Mouse (Mus musculus) neural tube, embryonic 11.5 days (tissue): ENCODE results near the gene Pias4. TPM values are rescaled to one million over a fixed set of nuclear protein-coding genes. Genes with fewer than 3 reads are reported as not detected.
"Not testable (repeated sequence)": the region's sequence is repeated elsewhere in the genome, so short reads cannot be mapped to it uniquely, and the experiment has no call there.

ENCODE experiments used
- ATAC-seq: fragments of 200-750 bp; cut with Nextera tagmentation; 2 replicates; pipeline ENCODE4 v1.8.0; 2017; ENCODE audit warnings: moderate number of reproducible peaks, mild to moderate bottlenecking, moderate TSS enrichment, moderate library complexity; ENCODE audit not compliant: insufficient read depth, low FRiP score, low TSS enrichment
- DNase-seq: peaks from one replicate; pipeline ENCODE4 v3.0.0-alpha.2; 2015; ENCODE audit warnings: low spot score
- H3K27ac ChIP-seq: fragments of 300-500 bp; sonication (generic); 2 replicates; pipeline ENCODE4 v1.5.1; 2014; ENCODE audit warnings: low read depth, mild to moderate bottlenecking, low read length
- H3K27me3 ChIP-seq: fragments of 300-500 bp; sonication (generic); 2 replicates; pipeline ENCODE4 v1.6.1; 2014; ENCODE audit warnings: mild to moderate bottlenecking, low read length, mixed read lengths; ENCODE audit not compliant: control insufficient read depth, insufficient read depth
- H3K36me3 ChIP-seq: fragments of 300-500 bp; sonication (generic); 2 replicates; pipeline ENCODE4 v1.6.1; 2014; ENCODE audit warnings: mild to moderate bottlenecking, low read length, moderate library complexity, mixed read lengths; ENCODE audit not compliant: control insufficient read depth, insufficient read depth
- H3K4me1 ChIP-seq: fragments of 300-500 bp; sonication (generic); 2 replicates; pipeline ENCODE4 v1.6.1; 2014; ENCODE audit warnings: low read length, mixed read lengths; ENCODE audit not compliant: control insufficient read depth, insufficient read depth
- H3K4me2 ChIP-seq: fragments of 300-500 bp; sonication (generic); 2 replicates; pipeline ENCODE4 v1.6.1; 2014; ENCODE audit warnings: low read depth, mild to moderate bottlenecking, moderate library complexity
- H3K4me3 ChIP-seq: fragments of 300-500 bp; sonication (generic); 2 replicates; pipeline ENCODE4 v1.5.1; 2014; ENCODE audit warnings: low read depth, low read length
- H3K9ac ChIP-seq: fragments of 300-500 bp; sonication (generic); 2 replicates; pipeline ENCODE4 v1.6.1; 2014; ENCODE audit warnings: mild to moderate bottlenecking, low read length
- H3K9me3 ChIP-seq: fragments of 300-500 bp; sonication (generic); 2 replicates; pipeline ENCODE4 v1.6.1; 2016; ENCODE audit warnings: low read length; ENCODE audit not compliant: control insufficient read depth
- WGBS: fragments of 180-500 bp; shearing (Covaris S2); extraction: QIAGEN DNeasy Blood & Tissue Kit; methylation state at CpG from one replicate; pipeline ENCODE4 v1.1.7; 2014; 5-methylcytosine and 5-hydroxymethylcytosine counted together
- polyA plus RNA-seq: library from polyadenylated mRNA; unstranded; fragments of >200 nt; fragmentation: Nextera tagmentation; extraction: Ambion mirVana; gene quantifications from 2 replicates; pipeline ENCODE4 v1.2.1, GENCODE M21; 2014

Gene Pias4
- polyA plus RNA-seq, 1 experiment from 2014 or later, result 68.3 TPM

DNA sequence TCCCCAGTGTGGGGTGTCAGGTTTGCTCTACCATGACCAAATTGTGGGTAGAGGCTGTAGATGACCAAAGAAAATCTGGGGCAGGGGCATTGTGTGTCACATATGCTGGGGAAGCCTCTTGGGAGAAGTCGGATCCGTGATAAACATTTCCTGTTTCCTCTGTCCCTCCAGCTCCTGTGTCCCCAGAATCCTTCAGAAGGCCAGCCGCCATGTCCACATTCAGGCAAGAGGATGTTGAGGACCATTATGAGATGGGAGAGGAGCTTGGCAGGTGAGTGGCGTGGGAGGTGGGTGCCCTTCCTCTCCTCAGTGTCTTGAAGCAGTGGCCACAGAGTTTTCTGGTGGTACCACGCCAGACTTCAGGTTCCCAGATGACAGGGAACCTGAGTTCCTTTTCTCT, 16.1 kb upstream of the Pias4 start, which contains the start of gene 4930442H23Rik:
TSS of gene 4930442H23Rik (minus strand) at position 45 of the 400 bp plus-strand sequence.
- Histone ChIP-seq H3K9me3 (no peaks in the 10 kb centered on the region), H3K27ac (0 out of 2 replicates have a peak within 1 kb of the TSS, but pooled peaks have one; percentile 46), H3K36me3 (peaks cover 32% of the 10 kb centered on the region), H3K4me1 (peaks cover 4% of the 10 kb centered on the region; the same call in 1 of the 2 replicates), H3K4me3 (peak within 1 kb of the TSS; percentile 60), H3K4me2 (peak within 1 kb of the TSS; percentile 63), H3K9ac (peak within 1 kb of the TSS; percentile 68), H3K27me3 (no peaks in the 10 kb centered on the region)
- no peak for ATAC-seq
- DNase-seq, result no peak
- WGBS, result 85% methylated on average over 5 of the region's 5 CpGs

DNA sequence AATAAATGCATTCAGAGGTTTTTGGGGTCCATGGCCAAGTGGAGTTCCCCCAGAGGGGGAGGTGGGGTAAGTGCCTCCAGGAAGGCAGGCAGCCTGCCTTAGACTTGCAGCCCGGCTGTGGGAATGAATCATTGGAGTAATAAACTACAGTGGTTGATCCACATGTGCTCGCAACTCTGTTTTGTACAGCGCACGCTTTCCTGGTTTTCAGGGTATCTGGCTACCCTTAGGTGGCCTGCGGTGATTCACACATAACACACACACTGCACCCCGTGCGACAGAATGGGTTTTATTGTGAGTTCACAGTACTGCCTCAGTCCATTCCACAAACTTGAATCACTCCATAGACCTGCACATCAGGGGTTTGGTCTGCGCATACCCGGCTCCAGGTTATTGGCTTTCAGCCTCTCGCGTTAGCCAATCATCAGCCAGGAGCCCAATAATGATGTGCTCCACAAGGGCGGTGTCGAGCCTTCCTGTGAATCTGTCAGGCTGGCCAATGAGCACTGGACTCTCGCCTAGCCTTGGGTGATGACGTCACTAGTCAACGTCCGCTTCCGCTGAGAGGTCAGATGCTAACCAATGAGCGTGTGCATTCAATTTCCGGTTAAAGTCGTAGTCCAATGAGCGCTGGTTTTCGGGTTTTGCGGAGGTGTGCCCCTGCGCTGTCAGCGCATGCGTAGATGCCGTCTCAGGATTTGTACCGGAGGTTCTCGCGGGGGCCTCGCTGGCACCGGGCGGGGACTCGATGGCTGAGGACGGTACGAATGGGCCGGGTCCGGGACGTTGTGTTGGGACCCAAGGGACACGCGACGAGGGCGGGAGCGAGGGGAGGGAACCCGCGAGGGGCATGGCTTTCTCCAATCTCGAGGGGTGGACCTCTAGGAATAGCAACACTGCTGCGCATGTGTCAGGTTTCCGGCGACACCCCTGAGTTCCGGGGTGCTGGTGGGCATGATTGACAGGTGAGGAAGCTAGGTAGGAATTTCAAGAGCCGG, 14.9 kb upstream of the Pias4 start, which contains the start of gene Dapk3:
TSS of gene Dapk3 (plus strand) at position 670 of the 998 bp plus-strand sequence.
- ATAC-seq (peak; percentile 95), DNase-seq (peak; percentile 97)
- H3K27me3 ChIP-seq, result no peaks in the 10 kb centered on the region
- WGBS, result 4% methylated on average over 53 of the region's 53 CpGs
- H3K9me3 ChIP-seq, result no peaks in the 10 kb centered on the region
- peaks cover 41% of the 10 kb centered on the region for H3K36me3 ChIP-seq
- 0 out of 2 replicates have a peak within 1 kb of the TSS, but pooled peaks have one; percentile 46 for H3K27ac ChIP-seq
- peaks cover 8% of the 10 kb centered on the region for H3K4me1 ChIP-seq
- H3K4me2 ChIP-seq, result peak within 1 kb of the TSS; percentile 63
- H3K4me3 ChIP-seq, result peak within 1 kb of the TSS; percentile 60
- peak within 1 kb of the TSS; percentile 68 for H3K9ac ChIP-seq

DNA sequence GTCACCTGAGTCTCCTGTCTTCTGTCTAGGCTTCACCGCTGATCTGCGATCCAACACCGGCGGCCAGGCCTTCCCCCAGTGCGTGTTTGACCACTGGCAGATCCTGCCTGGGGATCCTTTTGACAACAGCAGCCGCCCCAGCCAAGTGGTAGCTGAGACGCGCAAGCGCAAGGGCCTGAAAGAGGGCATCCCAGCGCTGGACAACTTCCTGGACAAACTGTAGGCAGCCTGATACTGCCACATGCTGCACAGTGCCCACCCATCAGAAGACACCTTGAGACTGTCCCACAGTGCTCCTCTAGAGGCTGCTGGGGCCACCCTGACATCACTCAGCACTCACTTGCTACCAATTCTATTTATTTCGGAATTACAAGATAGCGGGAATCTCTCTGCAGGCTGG, 14.1 kb upstream of the Pias4 start:
- ATAC-seq, H3K9me3 ChIP-seq, H3K4me3 ChIP-seq, H3K27ac ChIP-seq, H3K9ac ChIP-seq, DNase-seq, H3K4me2 ChIP-seq, H3K27me3 ChIP-seq: not testable (repeated sequence)
- whole genome bisulfite sequencing, result 89% methylated on average over 8 of the region's 12 CpGs
- Histone ChIP-seq H3K36me3 (peaks cover 44% of the 10 kb centered on the region), H3K4me1 (peaks cover 11% of the 10 kb centered on the region)

DNA sequence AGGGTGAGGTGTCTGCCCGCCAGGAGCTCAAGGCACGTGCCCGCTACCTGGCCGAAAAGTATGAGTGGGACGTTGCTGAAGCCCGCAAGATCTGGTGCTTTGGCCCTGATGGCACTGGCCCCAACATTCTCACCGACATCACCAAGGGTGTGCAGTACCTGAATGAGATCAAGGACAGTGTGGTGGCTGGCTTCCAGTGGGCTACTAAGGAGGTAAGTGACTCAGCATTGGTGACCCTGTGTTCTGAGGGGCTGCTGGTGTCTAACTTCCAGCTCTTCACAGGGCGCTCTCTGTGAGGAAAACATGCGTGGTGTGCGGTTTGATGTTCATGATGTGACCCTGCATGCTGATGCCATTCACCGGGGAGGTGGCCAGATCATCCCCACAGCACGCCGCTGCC, 13.2 kb upstream of the Pias4 start:
- Histone ChIP-seq H3K9ac (no peak overlapping the region), H3K4me3 (no peak overlapping the region), H3K4me2 (no peak overlapping the region), H3K36me3 (peaks cover 44% of the 10 kb centered on the region), H3K27ac (no peak overlapping the region), H3K4me1 (peaks cover 11% of the 10 kb centered on the region), H3K9me3 (no peaks in the 10 kb centered on the region), H3K27me3 (no peaks in the 10 kb centered on the region)
- no peak for DNase-seq
- WGBS, result 92% methylated on average over 13 of the region's 13 CpGs
- ATAC-seq, result no peak

DNA sequence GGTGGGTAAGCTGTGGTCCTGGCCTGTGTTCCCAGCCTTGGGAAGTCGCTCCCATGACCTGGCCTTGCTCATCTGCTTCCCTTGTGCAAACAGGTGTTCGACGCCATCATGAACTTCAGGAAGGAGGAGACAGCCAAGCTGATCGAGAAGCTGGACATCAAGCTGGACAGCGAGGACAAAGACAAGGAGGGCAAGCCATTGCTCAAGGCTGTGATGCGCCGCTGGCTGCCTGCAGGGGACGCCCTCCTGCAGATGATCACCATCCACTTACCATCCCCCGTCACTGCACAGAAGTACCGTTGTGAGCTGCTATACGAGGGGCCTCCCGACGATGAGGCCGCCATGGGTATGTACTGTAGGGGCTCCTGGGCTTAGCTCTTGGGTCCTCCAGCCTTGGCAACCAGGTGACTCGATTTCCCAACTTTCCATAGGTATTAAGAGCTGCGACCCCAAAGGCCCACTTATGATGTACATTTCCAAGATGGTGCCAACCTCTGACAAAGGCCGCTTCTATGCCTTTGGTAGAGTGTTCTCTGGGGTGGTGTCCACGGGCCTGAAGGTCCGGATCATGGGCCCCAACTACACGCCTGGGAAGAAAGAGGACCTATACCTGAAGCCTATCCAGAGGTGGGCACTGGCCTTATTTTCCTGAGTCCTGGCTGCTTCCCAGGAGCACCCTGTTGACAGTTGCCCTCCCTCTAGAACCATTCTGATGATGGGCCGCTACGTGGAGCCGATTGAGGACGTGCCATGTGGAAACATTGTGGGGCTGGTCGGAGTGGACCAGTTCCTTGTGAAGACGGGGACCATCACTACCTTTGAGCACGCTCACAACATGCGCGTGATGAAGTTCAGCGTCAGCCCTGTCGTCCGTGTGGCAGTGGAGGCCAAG, 12.0 kb upstream of the Pias4 start:
- Histone ChIP-seq H3K9ac (no peak overlapping the region), H3K9me3 (no peaks in the 10 kb centered on the region), H3K27ac (no peak overlapping the region), H3K4me3 (no peak overlapping the region), H3K4me1 (peaks cover 15% of the 10 kb centered on the region), H3K4me2 (no peak overlapping the region), H3K36me3 (peaks cover 42% of the 10 kb centered on the region), H3K27me3 (no peaks in the 10 kb centered on the region)
- DNase-seq (no peak), ATAC-seq (no peak)
- 92% methylated on average over 32 of the region's 32 CpGs for WGBS

DNA sequence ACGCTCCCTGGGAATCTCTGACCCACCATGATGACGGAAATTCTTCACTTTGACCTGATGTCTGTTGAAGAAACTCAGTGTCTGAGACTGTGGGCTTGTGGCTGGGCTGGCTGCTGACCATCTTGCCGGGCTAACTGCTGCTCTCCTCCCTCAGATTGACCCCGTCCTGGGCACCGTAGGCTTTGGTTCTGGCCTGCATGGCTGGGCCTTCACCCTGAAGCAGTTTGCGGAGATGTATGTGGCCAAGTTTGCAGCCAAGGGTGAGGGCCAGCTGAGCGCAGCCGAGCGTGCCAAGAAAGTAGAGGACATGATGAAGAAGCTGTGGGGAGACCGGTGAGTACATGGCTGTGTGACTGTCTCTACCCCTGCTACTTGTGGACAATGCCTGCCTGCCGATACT, 11.2 kb upstream of the Pias4 start:
- WGBS, result 94% methylated on average over 11 of the region's 11 CpGs
- Histone ChIP-seq H3K9ac (no peak overlapping the region), H3K4me2 (no peak overlapping the region)

DNA sequence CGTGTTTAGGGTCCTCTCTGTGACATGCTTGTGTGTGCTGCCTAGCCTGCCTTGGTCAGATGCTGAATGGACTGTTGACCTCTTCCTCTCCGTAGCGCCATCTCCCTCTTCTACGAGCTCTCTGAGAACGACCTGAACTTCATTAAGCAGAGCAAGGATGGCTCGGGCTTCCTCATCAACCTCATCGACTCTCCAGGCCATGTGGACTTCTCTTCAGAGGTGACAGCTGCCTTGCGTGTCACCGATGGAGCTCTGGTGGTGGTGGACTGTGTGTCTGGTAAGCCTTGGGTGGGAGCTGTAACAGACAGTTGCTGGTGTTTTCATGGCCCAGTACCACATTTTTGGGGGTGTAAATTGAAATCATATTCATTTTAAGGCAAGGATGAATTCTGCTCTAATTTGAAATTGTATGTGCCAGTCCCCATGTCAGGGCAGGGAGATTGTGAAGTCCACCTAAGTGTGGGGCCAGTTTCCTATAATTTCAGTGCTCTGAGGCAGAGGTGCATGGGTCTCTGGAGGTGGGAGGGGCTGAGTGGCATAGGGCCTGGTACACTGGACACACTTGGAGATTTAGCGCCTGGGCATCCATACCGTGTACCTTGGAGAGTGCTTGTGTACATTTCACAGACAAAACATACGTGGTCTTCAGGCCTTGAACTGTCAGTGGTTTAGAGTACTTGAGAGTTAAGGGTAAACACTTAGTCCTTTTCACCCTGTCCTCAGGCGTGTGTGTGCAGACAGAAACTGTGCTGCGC, 10.4 kb upstream of the Pias4 start:
- Histone ChIP-seq H3K9me3 (no peaks in the 10 kb centered on the region), H3K27me3 (no peaks in the 10 kb centered on the region), H3K9ac (peak overlapping the region; percentile 99), H3K4me2 (peak overlapping the region; percentile 99), H3K4me1 (peaks cover 13% of the 10 kb centered on the region), H3K36me3 (peaks cover 42% of the 10 kb centered on the region), H3K4me3 (peak overlapping the region; percentile 100), H3K27ac (no peak overlapping the region)
- no peak for DNase-seq
- no peak for ATAC-seq
- WGBS, result 70% methylated on average over 14 of the region's 14 CpGs

More for the DNA sequence above, 11.2 kb upstream of the Pias4 start:
- no peaks in the 10 kb centered on the region for H3K27me3 ChIP-seq
- peaks cover 42% of the 10 kb centered on the region for H3K36me3 ChIP-seq
- DNase-seq (no peak), ATAC-seq (no peak)
- no peaks in the 10 kb centered on the region for H3K9me3 ChIP-seq
- no peak overlapping the region; the same call in 1 of the 2 replicates for H3K4me3 ChIP-seq
- H3K27ac ChIP-seq, result no peak overlapping the region
- peaks cover 15% of the 10 kb centered on the region for H3K4me1 ChIP-seq

DNA sequence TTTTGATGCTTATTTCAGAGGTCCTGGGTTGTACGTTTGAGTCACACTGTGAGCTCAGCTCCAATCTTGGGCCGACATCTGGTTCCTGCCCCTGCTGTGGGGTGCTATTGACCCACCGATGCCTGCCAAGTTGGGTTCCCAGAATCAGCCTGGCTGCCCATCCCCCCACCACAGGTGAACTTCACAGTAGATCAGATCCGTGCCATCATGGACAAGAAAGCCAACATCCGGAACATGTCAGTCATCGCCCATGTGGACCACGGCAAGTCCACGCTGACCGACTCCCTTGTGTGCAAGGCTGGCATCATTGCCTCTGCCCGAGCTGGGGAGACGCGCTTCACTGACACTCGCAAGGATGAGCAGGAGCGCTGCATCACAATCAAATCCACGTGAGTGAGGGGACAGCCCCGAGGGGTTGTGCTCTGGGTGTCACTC, 9.8 kb upstream of the Pias4 start:
- peak overlapping the region; percentile 99 for H3K4me2 ChIP-seq
- H3K9ac ChIP-seq, result peak overlapping the region; percentile 99
- peak overlapping the region; percentile 100 for H3K4me3 ChIP-seq
- 15% methylated on average over 16 of the region's 16 CpGs for WGBS
- peaks cover 42% of the 10 kb centered on the region for H3K36me3 ChIP-seq
- ATAC-seq (no peak), DNase-seq (no peak)
- peak overlapping the region; percentile 84; the same call in 1 of the 2 replicates for H3K27ac ChIP-seq
- H3K4me1 ChIP-seq, result peaks cover 13% of the 10 kb centered on the region
- no peaks in the 10 kb centered on the region for H3K9me3 ChIP-seq
- no peaks in the 10 kb centered on the region for H3K27me3 ChIP-seq
